Mouse (Mus musculus) intestine, embryonic 16.5 days (tissue): ENCODE results near the gene Gm10666. TPM values are rescaled to one million over a fixed set of nuclear protein-coding genes. Genes with fewer than 3 reads are reported as not detected.
"Not testable (repeated sequence)": the region's sequence is repeated elsewhere in the genome, so short reads cannot be mapped to it uniquely, and the experiment has no call there.

Experiments
- ATAC-seq: fragments of 200-750 bp; cut with Nextera tagmentation; 2 replicates; pipeline ENCODE4 v1.8.0; 2017; ENCODE audit warnings: moderate TSS enrichment, moderate library complexity
- H3K27ac ChIP-seq: fragments of 300-500 bp; sonication (generic); 2 replicates; pipeline ENCODE4 v1.5.1; 2014; ENCODE audit warnings: mild to moderate bottlenecking, low read length
- H3K27me3 ChIP-seq: fragments of 300-500 bp; sonication (generic); replicated peaks from 2 replicates; pipeline ENCODE4 v1.6.1; 2014; ENCODE audit warnings: low read length, control low read depth, mixed read lengths; ENCODE audit not compliant: control insufficient read depth, insufficient read depth
- H3K36me3 ChIP-seq: fragments of 300-500 bp; sonication (generic); 2 replicates; pipeline ENCODE4 v1.6.1; 2014; ENCODE audit warnings: low read length, control low read depth; ENCODE audit not compliant: control insufficient read depth, insufficient read depth
- H3K4me1 ChIP-seq: fragments of 300-500 bp; sonication (generic); 2 replicates; pipeline ENCODE4 v1.6.1; 2014; ENCODE audit warnings: low read length, control low read depth, mixed read lengths; ENCODE audit not compliant: control insufficient read depth, insufficient read depth
- H3K4me2 ChIP-seq: fragments of 300-500 bp; sonication (generic); 2 replicates; pipeline ENCODE4 v1.6.1; 2014; ENCODE audit warnings: low read depth, low read length, control low read depth
- H3K4me3 ChIP-seq: fragments of 300-500 bp; sonication (generic); 2 replicates; pipeline ENCODE4 v1.5.1; 2014; ENCODE audit warnings: mild to moderate bottlenecking, low read length
- H3K9ac ChIP-seq: fragments of 300-500 bp; sonication (generic); 2 replicates; pipeline ENCODE4 v1.6.1; 2014; ENCODE audit warnings: low read depth, low read length
- H3K9me3 ChIP-seq: fragments of 300-500 bp; sonication (generic); 2 replicates; pipeline ENCODE4 v1.6.1; 2016; ENCODE audit warnings: low read length, control low read depth; ENCODE audit not compliant: control insufficient read depth
- WGBS: fragments of 180-500 bp; shearing (Covaris S2); extraction: QIAGEN DNeasy Blood & Tissue Kit; methylation state at CpG from one replicate; pipeline ENCODE4 v1.1.7; 2014; 5-methylcytosine and 5-hydroxymethylcytosine counted together
- polyA plus RNA-seq: library from polyadenylated mRNA; unstranded; fragments of >200 nt; fragmentation: Nextera tagmentation; extraction: Ambion mirVana; gene quantifications from 2 replicates; pipeline ENCODE4 v1.2.1, GENCODE M21; 2015

The Gm10666 gene
- not detected in 2 replicates for polyA plus RNA-seq

DNA sequence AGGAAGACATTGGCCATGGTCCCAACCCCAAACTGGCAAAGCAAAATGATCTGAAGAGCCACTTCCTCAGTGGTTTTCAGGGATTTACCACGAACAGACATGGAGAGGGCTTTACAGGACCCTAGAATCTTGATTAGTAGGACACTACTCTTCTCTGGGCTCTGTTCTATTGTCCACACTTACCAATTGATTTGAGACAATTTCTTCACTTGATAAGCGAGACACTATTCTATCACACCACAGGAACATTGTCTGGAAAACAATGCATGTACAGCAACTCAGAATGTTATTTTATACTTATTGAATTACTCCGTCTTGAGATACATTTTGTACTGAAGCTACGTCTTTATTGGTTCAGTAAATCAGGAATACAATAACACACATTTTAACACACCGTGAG is at the start of gene Gm10666:
Gene Gm10666 (minus strand): TSS at position 101 of the 400 bp plus-strand sequence.
- H3K27me3 ChIP-seq, H3K36me3 ChIP-seq, H3K4me3 ChIP-seq, H3K27ac ChIP-seq, ATAC-seq, H3K9ac ChIP-seq, H3K9me3 ChIP-seq, H3K4me1 ChIP-seq, H3K4me2 ChIP-seq: not testable (repeated sequence)
- no CpG with 5 or more reads among the region's 5 CpGs for WGBS

DNA sequence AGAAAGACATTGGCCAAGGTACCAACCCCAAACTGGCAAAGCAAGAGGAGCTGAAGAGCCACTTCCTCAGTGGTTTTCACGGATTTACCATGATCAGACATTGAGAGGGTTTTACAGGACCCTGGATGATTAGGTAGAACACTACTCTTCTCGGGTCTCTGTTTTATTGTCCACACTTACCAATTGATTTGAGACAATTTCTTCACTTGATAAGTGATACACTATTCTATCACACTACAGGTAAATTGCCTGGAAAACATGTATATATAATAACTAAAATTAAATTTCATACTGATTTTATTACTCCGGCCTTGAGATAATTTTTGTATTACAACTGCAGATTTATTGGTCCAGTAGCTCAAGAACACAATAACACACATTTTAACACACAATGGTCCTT is 29.4 kb upstream of the Gm10666 start, which contains the start of gene Vmn1r142:
Gene Vmn1r142 (minus strand): TSS at position 101 of the 400 bp plus-strand sequence.
- not testable (repeated sequence) for H3K9ac ChIP-seq, H3K4me2 ChIP-seq, H3K4me3 ChIP-seq, H3K36me3 ChIP-seq, H3K9me3 ChIP-seq, ATAC-seq, H3K27ac ChIP-seq, H3K4me1 ChIP-seq, H3K27me3 ChIP-seq
- no CpG with 5 or more reads among the region's 3 CpGs for WGBS

- H3K4me3 ChIP-seq, H3K27ac ChIP-seq, ATAC-seq, H3K4me1 ChIP-seq, H3K27me3 ChIP-seq, H3K36me3 ChIP-seq, H3K9ac ChIP-seq, H3K9me3 ChIP-seq, H3K4me2 ChIP-seq: not testable (repeated sequence)
- WGBS: no CpG with 5 or more reads among the region's 2 CpGs
These were observed 16.4 kb downstream of the Gm10666 start, which contains the start of gene Gm16451 for GRCm38 (mm10) chr7:22118145-22118544. TSS of gene Gm16451 (minus strand) at chr7:22118245.

Other genes with a start within 250 kb of the Gm10666 start
- not detected in 2 replicates for gene Gm5891, start 213.4 kb downstream of the Gm10666 start, polyA plus RNA-seq
- not detected in 2 replicates for gene Vmn1r137, start 140.2 kb downstream of the Gm10666 start, polyA plus RNA-seq
- not detected in 2 replicates for gene Vmn1r138, start 105.8 kb downstream of the Gm10666 start, polyA plus RNA-seq
- not detected in 2 replicates for gene Gm6176, start 78.4 kb downstream of the Gm10666 start, polyA plus RNA-seq
- not detected in 2 replicates for gene Vmn1r139, start 65.7 kb downstream of the Gm10666 start, polyA plus RNA-seq
- not detected in 2 replicates for gene Gm16451, start 16.5 kb downstream of the Gm10666 start, polyA plus RNA-seq
- not detected in 2 replicates for gene Vmn1r142, start 29.3 kb upstream of the Gm10666 start, polyA plus RNA-seq
- not detected in 2 replicates for gene Vmn1r143, start 54.6 kb upstream of the Gm10666 start, polyA plus RNA-seq
- not detected in 2 replicates for gene Gm8653, start 66.5 kb upstream of the Gm10666 start, polyA plus RNA-seq
- not detected in 2 replicates for gene Gm8453, start 94.7 kb upstream of the Gm10666 start, polyA plus RNA-seq
- gene Gm4187, start 195.0 kb upstream of the Gm10666 start, polyA plus RNA-seq: not detected in 2 replicates
- gene Gm8660, start 236.3 kb upstream of the Gm10666 start, polyA plus RNA-seq: not detected in 2 replicates